8 mouse cellular contexts compared by ENCODE assay signal in genomic region chr7:110768451-110769064, GRCm38 (mm10). TPM values are rescaled to one million over a fixed set of nuclear protein-coding genes. Genes with fewer than 3 reads are reported as not detected.
DNase-seq lines count a peak whose midpoint lies in the region; ATAC-seq lines count a peak whose summit lies in the region.

No protein-coding gene starts in this region.

- no peaks in the 10 kb centered on the region for H3K36me3 ChIP-seq in embryonic facial prominence, embryonic 14.5 days (ENCODE audit: control insufficient read depth, insufficient read depth, low read length)
- no peaks in the 10 kb centered on the region for H3K36me3 ChIP-seq in heart, embryonic 13.5 days
- H3K36me3 ChIP-seq in kidney, embryonic 14.5 days (ENCODE audit: control insufficient read depth, insufficient read depth, low read length) = no peaks in the 10 kb centered on the region
- H3K36me3 ChIP-seq in liver, embryonic 16.5 days (ENCODE audit: control insufficient read depth, insufficient read depth) = no peaks in the 10 kb centered on the region
- no peaks in the 10 kb centered on the region for H3K36me3 ChIP-seq in neural tube, embryonic 11.5 days (ENCODE audit: control insufficient read depth, insufficient read depth, low read length)

- peaks cover 14% of the 10 kb centered on the region for H3K4me1 ChIP-seq in embryonic facial prominence, embryonic 14.5 days (ENCODE audit: control insufficient read depth, insufficient read depth, low read length)
- H3K4me1 ChIP-seq in heart, embryonic 13.5 days = peaks cover 52% of the 10 kb centered on the region
- H3K4me1 ChIP-seq in kidney, embryonic 14.5 days (ENCODE audit: control insufficient read depth, insufficient read depth, low read length) = peaks cover 2% of the 10 kb centered on the region; the same call in 1 of the 2 replicates
- peaks cover 53% of the 10 kb centered on the region for H3K4me1 ChIP-seq in liver, embryonic 16.5 days (ENCODE audit: control insufficient read depth, low read depth, low read length)
- peaks cover 4% of the 10 kb centered on the region; the same call in 1 of the 2 replicates for H3K4me1 ChIP-seq in neural tube, embryonic 11.5 days (ENCODE audit: control insufficient read depth, insufficient read depth, low read length)

- H3K27ac ChIP-seq in embryonic facial prominence, embryonic 14.5 days (replicated peaks; ENCODE audit: low read depth, low read length) = no peak overlapping the region
- H3K27ac ChIP-seq in heart, embryonic 13.5 days (replicated peaks) = peak overlapping the region; percentile 39
- H3K27ac ChIP-seq in kidney, embryonic 14.5 days (ENCODE audit: low read depth, low read length) = peak overlapping the region; percentile 32; the same call in 1 of the 2 replicates
- H3K27ac ChIP-seq in liver, embryonic 16.5 days (ENCODE audit: low read length) = peak overlapping the region; percentile 67
- H3K27ac ChIP-seq in neural tube, embryonic 11.5 days (ENCODE audit: low read depth, low read length) = no peak overlapping the region

- H3K9me3 ChIP-seq in embryonic facial prominence, embryonic 14.5 days (ENCODE audit: control insufficient read depth, low read length) = no peaks in the 10 kb centered on the region
- no peaks in the 10 kb centered on the region for H3K9me3 ChIP-seq in heart, embryonic 13.5 days
- H3K9me3 ChIP-seq in kidney, embryonic 14.5 days (ENCODE audit: control insufficient read depth, low read length) = no peaks in the 10 kb centered on the region
- H3K9me3 ChIP-seq in liver, embryonic 16.5 days (replicated peaks; ENCODE audit: control insufficient read depth, low read length) = no peaks in the 10 kb centered on the region
- H3K9me3 ChIP-seq in neural tube, embryonic 11.5 days (ENCODE audit: control insufficient read depth, low read length) = no peaks in the 10 kb centered on the region

- H3K27me3 ChIP-seq in embryonic facial prominence, embryonic 14.5 days (replicated peaks; ENCODE audit: control insufficient read depth, insufficient read depth, low read length) = peaks cover 7% of the 10 kb centered on the region; the same call in 1 of the 2 replicates
- H3K27me3 ChIP-seq in heart, embryonic 13.5 days (replicated peaks) = peaks cover 25% of the 10 kb centered on the region
- peaks cover 3% of the 10 kb centered on the region; the same call in 1 of the 2 replicates for H3K27me3 ChIP-seq in kidney, embryonic 14.5 days (ENCODE audit: control insufficient read depth, insufficient read depth, low read length)
- no peaks in the 10 kb centered on the region; the same call in 1 of the 2 replicates for H3K27me3 ChIP-seq in liver, embryonic 16.5 days (ENCODE audit: control insufficient read depth, insufficient read depth, low read depth, low read length)
- peaks cover 14% of the 10 kb centered on the region; the same call in 1 of the 2 replicates for H3K27me3 ChIP-seq in neural tube, embryonic 11.5 days (ENCODE audit: control insufficient read depth, insufficient read depth, low read length)

- H3K4me2 ChIP-seq in embryonic facial prominence, embryonic 14.5 days (ENCODE audit: low read depth, low read length) = peak overlapping the region; percentile 98
- peak overlapping the region; percentile 98 for H3K4me2 ChIP-seq in heart, embryonic 13.5 days
- peak overlapping the region; percentile 96 for H3K4me2 ChIP-seq in kidney, embryonic 14.5 days (replicated peaks; ENCODE audit: low read depth, low read length)
- H3K4me2 ChIP-seq in liver, embryonic 16.5 days (ENCODE audit: low read depth, low read length) = peak overlapping the region; percentile 98
- H3K4me2 ChIP-seq in neural tube, embryonic 11.5 days (ENCODE audit: low read depth) = peak overlapping the region; percentile 98

- 1% methylated on average over 18 of the region's 61 CpGs for WGBS in embryonic facial prominence, embryonic 14.5 days
- under 1% methylated on average over 59 of the region's 61 CpGs for WGBS in heart, embryonic 13.5 days
- under 1% methylated on average over 56 of the region's 61 CpGs for WGBS in kidney, embryonic 14.5 days
- WGBS in liver, embryonic 16.5 days (ENCODE audit: insufficient replicate concordance) = under 1% methylated on average over 61 of the region's 61 CpGs
- under 1% methylated on average over 44 of the region's 61 CpGs for WGBS in neural tube, embryonic 11.5 days

- ATAC-seq in embryonic facial prominence, embryonic 14.5 days (ENCODE audit: low read depth) = peak; percentile 76
- 0 out of 2 replicates have a peak, but pooled peaks have one; percentile 28 for ATAC-seq in heart, embryonic 13.5 days (ENCODE audit: extremely low read depth, insufficient number of reproducible peaks, low FRiP score, low TSS enrichment)
- peak; percentile 71 for ATAC-seq in kidney, embryonic 14.5 days (ENCODE audit: low FRiP score, low TSS enrichment)
- ATAC-seq in liver, embryonic 16.5 days (ENCODE audit: low read depth) = peak; percentile 40
- ATAC-seq in neural tube, embryonic 11.5 days (ENCODE audit: insufficient read depth, low FRiP score, low TSS enrichment) = 0 out of 2 replicates have a peak, but pooled peaks have one; percentile 20

- peak overlapping the region; percentile 56 for H3K4me3 ChIP-seq in embryonic facial prominence, embryonic 14.5 days (ENCODE audit: low read depth, low read length)
- peak overlapping the region; percentile 72 for H3K4me3 ChIP-seq in heart, embryonic 13.5 days
- peak overlapping the region; percentile 56 for H3K4me3 ChIP-seq in kidney, embryonic 14.5 days (ENCODE audit: low read length)
- peak overlapping the region; percentile 71 for H3K4me3 ChIP-seq in liver, embryonic 16.5 days (ENCODE audit: low read depth, low read length)
- H3K4me3 ChIP-seq in neural tube, embryonic 11.5 days (ENCODE audit: low read depth, low read length) = peak overlapping the region; percentile 53

- peak; percentile 35 for DNase-seq in ovary, postnatal 36 days (ENCODE audit: low spot score)
- no peak for DNase-seq in ovary, postnatal 14 days (ENCODE audit: low spot score)
- no peak for DNase-seq in embryonic facial prominence, embryonic 14.5 days (ENCODE audit: low spot score)
- DNase-seq in neural tube, embryonic 11.5 days (ENCODE audit: low spot score) = peak; percentile 58
- peak; percentile 62 for DNase-seq in testis, postnatal 10 days (ENCODE audit: low spot score)

- peak overlapping the region; percentile 81 for H3K9ac ChIP-seq in embryonic facial prominence, embryonic 14.5 days (ENCODE audit: low read depth, low read length)
- peak overlapping the region; percentile 90 for H3K9ac ChIP-seq in heart, embryonic 13.5 days
- peak overlapping the region; percentile 78 for H3K9ac ChIP-seq in kidney, embryonic 14.5 days (ENCODE audit: low read depth, low read length)
- peak overlapping the region; percentile 82 for H3K9ac ChIP-seq in liver, embryonic 16.5 days (ENCODE audit: low read depth, low read length)
- H3K9ac ChIP-seq in neural tube, embryonic 11.5 days (ENCODE audit: low read length) = peak overlapping the region; percentile 69

RNA-seq across cellular contexts. Expression of gene Ampd3, which starts 0.6 kb away (rescaled TPM):
- polyA plus RNA-seq in embryonic facial prominence, embryonic 14.5 days (2014; fragmentation: Nextera tagmentation; extraction: Ambion mirVana) = 7.0 and 7.8 TPM in 2 replicates
- polyA plus RNA-seq in heart, embryonic 13.5 days (2015; fragmentation: Nextera tagmentation; extraction: Ambion mirVana) = 5.1 and 6.0 TPM in 2 replicates
- 3.2 and 4.5 TPM in 2 replicates for polyA plus RNA-seq in kidney, embryonic 14.5 days (2014; fragmentation: Nextera tagmentation; extraction: Ambion mirVana)
- 32.6 and 34.4 TPM in 2 replicates for polyA plus RNA-seq in liver, embryonic 16.5 days (2015; fragmentation: Nextera tagmentation; extraction: Ambion mirVana)
- 1.5 TPM in 2 replicates for polyA plus RNA-seq in neural tube, embryonic 11.5 days (2014; fragmentation: Nextera tagmentation; extraction: Ambion mirVana)

Comparison
In these comparisons a context has a peak if more than half of its experiments do, and no peak if none do; other contexts are left out.
1. DNase-seq: peak in ovary, postnatal 36 days (single experiment), neural tube, embryonic 11.5 days (single experiment) and testis, postnatal 10 days (single experiment); none in ovary, postnatal 14 days (single experiment) and embryonic facial prominence, embryonic 14.5 days (single experiment).
2. ATAC-seq: peak in every context shown above with its lines; median percentile 76 in embryonic facial prominence, embryonic 14.5 days; 71 in kidney, embryonic 14.5 days; 40 in liver, embryonic 16.5 days; 28 in heart, embryonic 13.5 days; 20 in neural tube, embryonic 11.5 days.
3. H3K27ac ChIP-seq: peak in heart, embryonic 13.5 days (single experiment), kidney, embryonic 14.5 days (single experiment) and liver, embryonic 16.5 days (single experiment); none in embryonic facial prominence, embryonic 14.5 days (single experiment) and neural tube, embryonic 11.5 days (single experiment).
4. Peak in every context shown above with its lines, with median percentiles within 50 percentile points of each other: H3K4me2 ChIP-seq, H3K4me3 ChIP-seq and H3K9ac ChIP-seq.